Mouse (Mus musculus): ENCODE measurements at regions not wholly inside any gene's neighbourhood (a gene's known extent, or its start where the extent isn't known, plus 50 kb on each side); places are given as distances from the start of the nearest gene placed in this dataset.
A peak's percentile ranks its signal among the peaks of the same experiment; 100 is the strongest.

DNA sequence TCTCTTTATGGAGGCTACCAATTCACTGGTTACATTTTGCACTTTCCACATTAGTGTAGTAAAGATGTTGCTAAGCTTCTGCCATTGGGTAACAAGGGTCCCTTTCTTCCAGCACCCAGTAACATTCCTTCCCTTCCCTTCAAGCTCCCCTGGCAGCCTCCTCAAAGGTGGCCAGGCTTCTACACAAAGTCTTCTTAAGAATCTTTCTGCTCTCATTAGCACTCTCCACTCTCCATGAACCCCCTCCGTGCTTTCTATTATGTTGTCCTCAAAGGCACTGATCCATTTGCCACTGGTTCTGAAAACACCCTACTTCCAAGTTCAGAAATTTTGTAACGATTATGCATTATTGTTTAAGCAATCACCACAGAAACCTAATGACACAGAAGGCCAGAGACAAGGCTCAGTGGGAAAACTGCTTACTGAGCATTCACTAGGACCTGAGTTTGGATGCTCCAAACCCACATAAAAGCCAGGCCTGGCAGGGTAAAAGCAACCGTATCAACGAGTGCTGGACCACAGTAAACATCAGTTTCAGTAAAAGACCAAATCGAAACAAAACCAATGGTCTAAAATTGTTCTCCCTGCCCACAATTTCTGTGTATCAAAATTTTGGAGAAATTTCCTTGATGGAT, 522.6 kb downstream of the Gja1 start:
- DNase-seq: no peak

DNA sequence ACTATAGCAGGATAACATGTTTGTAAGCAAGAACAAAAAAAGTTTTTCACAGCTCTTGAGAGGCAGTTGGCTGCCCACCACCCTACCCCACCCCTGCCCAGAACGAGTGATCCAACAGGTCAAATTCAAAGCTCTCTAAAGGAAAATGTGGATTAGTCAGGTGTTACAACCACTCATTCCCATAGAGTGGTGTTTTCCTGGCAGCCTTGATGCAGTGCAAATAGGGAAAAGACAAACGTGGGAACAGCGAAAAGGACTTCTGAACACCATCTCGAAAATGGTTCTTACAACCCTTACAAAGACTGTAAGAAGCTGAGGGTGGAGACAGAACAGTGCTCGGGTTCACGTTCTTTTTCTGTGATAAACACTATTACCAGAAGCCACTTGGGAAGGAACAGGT, 523.8 kb downstream of the Gja1 start:
- no peak for DNase-seq

DNA sequence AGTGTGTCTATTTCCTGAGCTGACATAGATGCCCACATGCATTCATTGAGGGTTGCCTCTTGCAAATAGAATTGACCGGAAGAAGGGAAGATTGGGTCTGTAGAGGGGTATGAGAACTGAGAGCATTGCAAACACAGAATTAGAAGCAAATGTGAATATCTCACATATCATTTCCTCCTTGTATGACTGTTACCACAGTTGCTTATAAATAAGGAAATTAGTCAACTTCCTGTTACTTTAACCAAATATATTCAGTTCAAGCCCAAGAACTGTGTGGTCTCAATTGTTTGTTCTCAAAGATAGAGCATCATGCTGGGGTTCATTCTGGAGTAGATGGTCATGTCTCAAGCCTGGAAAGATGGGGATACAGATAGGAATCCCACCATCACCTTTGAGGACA, 535.6 kb downstream of the Gja1 start:
- DNase-seq: no peak

DNA sequence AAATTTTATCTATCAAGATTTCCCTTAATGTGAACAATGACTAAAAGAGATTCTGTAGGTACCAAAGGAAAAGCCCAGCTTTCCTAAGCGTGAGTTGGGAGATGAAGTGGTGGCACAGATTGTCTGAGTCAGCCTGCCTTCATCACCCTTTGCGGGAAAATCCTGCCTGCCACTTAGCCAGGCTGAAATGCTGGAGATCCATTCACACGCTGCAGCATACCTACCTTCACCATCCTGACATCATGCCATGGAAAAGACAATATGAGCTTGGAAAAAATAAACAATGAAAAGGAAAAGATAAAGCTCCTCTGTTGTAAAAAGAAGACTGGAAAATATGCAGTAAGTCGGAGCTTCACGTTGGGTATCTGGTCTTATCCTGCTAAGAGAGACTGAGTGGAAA, 537.0 kb downstream of the Gja1 start:
- no peak for DNase-seq

DNA sequence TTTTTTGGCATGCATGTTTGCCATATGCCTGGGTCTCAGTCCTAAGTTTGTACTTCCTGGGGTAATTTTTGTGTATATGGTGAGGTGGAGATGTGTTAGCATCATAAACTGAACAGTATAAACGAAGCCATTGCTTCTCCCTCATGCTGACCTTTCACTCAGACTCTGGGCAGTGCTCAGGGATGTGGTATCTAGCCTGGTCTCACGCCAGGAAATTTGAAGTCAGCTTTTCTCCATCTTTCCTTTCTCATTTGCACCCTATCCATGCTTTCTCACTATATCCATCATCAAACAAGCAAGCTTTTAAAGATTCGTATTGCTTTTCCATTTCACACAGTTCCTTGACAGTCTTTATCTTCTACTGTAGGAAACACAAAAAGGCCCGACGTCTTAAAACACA, 541.3 kb downstream of the Gja1 start:
- no peak for DNase-seq

DNA sequence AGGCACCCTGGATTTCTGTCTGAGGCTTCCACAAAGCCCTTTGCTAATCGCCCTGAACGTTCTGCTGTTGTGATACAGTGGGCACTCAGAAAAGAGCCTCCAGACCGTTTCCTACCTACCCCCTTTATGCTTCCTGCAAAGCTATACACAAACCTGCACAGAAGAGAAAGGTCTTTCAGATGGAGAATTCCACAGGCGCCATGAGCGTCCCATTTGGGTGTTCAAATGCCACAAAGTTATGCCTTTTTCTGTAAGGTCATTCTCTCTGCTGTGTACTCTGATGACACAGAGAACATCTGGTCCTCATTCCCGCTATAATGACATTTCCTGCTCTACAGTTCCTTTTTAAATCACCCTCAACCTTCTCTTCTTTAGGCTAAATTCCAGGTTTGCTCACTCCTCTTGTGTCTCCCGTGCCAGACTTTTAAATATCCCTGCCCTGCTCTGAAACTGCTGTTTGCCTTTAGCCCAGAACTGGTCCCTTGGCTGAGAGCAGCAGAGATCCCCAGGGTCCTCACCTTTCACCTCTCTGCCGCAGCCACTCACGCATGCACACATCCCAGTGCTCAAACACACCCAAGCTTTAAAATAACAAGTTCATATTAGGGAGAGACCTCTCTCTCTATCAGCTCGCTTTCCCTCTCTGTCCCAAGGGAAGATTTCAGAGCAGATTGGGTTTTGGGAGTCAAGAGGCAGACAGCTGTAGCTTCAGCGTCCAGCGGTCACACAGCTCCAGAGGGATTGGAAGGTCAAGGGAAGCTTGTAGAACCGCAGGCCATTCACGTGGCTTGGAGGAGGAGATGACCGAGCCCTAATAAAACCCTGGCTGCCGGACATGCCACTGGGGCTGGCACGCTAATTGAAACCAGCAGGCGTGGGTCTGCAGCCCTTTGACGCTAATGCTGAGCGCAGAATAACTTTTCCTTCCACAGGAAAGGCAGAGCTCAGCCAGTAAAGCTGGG, 543.9 kb downstream of the Gja1 start:
- DNase-seq: no peak

DNA sequence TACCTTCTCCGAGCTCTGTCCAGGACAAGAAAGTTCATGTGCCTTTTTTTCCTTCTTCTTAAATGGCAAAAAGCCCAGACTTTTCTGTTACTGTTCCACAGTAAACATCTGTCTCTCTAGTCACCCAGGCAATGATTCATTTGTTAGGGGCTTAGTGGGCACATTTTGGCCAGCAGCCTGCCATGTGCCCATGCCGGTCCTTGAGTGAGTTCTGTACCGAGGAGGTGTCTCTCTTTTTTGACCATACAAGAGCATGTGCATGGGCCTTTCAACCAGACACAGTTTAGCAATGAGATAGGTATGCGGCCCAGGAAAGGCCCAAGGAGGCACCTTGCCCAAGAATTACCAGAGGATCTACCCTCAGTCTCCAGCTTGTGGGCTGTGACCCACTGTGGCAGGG, 551.0 kb upstream of the Hsf2 start:
- DNase-seq: no peak

DNA sequence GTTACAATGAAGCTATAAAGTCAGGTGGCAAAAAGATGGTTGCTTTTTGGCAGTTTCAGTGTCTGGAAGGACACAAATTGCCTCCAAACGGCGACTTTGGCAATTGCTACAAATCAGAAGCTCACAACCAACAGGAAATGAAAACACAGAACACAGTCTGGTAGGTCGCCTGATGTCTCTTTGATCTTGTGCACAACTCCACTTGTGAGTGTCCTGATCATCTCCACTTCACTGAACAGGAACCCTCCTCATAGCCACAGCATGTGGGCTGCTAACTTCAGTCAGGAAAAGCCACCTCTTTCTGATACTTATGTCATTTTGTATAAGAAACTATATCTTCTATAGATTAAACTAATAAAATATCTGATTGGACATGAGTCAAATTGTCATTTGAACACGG, 544.2 kb upstream of the Hsf2 start:
- DNase-seq: no peak

DNA sequence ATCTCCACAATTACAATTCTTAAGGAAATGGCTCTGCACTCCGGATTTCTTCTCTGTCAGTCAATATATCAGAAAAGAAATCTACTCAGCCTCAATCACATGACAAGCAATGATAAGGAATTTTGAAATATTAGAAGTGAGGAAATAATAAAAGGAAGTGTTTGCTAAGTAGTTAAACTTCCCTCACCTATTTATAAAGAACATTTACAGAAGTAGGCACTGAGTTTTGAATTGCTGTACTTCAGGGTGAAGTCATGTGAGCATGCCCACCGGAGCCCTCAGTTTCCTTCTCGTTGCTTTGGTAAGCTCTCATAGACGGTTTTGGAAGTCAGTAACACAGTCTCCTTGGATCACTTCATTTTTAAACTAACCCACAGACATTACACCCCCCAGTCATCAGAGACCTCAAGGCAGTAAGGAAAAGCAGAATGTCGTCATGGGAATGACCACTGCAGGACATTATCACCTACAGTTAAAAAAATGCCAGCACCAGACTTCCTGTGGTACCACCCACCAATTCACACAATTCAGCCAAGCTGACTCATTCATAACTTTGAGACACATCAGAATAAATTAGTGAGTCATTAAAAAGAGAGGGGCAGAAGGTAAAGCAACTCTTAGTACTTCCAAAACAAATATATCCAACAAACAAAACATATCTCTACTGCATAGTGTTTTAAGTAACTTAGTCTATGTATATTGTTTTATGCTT, 541.6 kb upstream of the Hsf2 start:
- DNase-seq: no peak

DNA sequence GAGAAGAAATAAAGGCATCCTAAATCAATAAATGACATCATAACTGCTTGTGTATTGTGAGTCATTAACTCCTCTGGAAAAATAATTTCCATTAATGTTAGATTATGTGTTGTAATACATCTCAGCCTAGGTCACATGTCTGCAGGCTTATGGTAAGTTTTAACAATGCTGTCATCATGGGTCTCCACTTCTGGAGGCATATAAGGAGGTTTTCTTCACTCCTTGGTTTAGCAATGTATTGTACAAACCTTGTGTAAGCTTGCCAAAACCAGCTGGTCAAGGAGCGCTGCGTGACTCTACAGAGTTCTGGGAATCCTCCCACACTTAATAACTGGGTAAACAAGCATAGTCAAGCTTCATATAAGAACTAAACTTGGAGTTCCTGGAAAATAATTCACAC, 529.5 kb upstream of the Hsf2 start:
- no peak for DNase-seq

DNA sequence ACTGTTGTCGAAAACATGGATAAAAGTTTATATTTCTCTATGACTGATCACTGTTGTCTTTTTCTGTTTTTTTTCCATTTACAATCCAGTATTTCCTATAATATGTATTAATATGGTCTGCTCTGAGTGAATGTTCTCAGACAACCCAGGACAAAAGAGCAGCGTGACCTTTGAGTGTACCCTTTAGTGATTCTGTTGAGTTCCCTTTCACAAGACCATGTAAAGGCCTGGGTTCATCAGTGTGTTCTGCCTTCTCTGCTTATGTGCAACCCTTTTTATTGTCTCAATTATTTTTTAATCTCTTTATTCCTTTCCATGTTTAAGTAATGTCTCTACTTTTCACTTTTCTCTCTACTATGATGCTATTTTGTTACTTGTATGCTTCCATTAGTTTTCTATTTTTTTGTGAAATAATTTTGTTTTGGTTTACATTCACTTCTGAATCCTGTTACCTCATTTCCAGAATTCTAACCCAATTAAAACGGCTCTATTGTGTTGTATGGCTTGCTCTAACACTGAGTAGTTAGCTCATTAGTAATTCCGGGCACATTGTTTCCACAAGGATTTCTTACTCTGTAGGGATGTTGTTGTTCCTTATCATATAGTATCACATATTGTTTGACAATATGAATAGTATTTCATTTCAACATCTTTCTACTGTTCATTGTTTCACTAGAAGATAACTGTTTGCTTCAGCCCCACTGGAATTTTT, 523.9 kb upstream of the Hsf2 start:
- DNase-seq: no peak

DNA sequence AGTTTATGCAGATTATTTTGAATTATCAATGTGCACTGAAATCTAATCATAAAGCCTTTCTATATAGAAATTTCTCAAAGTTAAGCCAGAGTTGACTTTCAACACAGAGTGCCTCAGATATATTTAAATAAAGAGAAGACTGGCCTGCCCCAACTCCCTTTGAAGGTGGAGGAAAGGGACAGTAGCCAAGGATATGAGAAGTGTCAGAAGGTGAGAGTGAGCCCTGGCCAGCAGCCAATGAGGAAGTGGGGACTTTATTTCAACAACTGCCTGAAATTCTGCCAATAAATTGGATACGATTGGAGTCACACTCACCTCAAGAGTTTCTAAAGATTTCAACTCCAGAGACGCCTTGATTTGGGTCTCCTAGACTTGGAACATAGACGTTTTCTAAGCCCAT, 523.0 kb upstream of the Hsf2 start:
- no peak for DNase-seq

DNA sequence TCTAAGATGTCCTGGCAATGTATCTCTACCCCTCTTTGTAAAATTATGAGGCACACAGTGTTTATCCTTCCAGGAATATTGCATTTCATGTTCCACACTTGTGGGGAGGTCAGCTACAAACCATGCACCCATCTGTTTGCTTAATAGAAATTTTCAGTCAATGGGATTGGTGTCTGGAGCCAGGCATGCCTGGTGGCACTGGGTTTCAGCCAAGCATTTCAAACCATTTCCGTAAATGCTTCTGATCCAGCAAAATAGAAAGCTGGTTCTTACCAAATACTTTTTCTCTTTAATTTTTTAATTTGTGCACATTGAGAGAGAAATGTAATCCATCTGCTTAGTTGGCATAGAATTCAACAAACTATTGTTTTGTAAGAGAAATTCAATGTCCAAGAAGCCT, 517.3 kb upstream of the Hsf2 start:
- no peak for DNase-seq

DNA sequence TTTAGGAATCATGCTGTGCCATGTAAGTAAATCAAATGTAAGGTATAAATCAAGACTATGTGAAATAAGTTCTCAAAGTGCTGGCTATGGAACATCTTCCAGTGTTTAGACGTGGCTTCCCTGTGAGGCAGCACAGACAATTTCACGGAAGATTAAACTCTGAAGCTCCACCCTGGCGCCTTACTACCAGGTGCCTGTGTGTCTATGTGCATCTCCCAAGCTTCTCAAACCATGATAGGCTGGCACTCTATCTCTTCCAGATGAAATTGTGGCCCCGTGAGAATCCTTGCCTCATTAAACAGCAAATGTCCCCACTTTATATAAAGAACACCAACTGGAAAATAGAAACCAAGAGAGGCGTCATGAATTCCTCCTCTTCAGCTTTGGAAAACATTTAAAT, 511.4 kb upstream of the Hsf2 start:
- no peak for DNase-seq

DNA sequence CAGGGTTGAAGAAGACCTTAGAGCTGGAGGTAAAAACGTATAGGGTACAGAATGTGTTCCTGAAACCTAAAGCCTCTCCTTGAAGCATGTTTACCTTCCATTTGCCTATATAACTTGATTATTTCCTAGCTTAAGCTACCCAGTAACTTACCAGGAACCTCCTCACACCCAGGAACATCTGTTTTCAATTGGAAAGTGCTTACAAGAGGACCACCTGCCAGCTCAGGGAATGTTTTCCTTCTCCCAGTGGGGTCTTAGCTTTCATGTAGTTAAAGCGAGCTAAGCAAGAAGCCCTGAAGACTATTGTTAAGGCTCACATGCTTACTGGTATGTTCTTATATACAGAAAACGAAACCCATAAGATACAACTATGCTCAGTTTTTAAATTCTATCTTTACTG, 506.6 kb upstream of the Hsf2 start:
- DNase-seq: no peak

DNA sequence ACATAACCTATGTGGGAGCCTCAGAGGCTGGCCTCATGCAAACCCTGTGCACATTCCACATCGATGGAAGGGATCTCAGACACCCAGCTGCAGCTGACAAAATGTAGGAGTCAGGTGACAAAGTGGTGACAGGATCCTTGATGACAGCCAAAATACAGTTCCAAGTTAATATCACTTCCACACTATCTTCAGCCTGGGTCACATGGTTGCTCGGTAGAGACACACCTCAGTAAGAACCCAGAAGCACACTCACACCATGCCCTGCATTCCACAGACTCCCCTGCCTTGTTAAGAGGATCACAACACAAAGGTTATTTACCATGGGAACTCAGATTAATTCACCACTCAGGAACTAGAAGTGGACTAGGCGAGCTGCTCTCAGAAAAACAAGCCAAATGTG, 505.4 kb upstream of the Hsf2 start:
- DNase-seq: no peak

DNA sequence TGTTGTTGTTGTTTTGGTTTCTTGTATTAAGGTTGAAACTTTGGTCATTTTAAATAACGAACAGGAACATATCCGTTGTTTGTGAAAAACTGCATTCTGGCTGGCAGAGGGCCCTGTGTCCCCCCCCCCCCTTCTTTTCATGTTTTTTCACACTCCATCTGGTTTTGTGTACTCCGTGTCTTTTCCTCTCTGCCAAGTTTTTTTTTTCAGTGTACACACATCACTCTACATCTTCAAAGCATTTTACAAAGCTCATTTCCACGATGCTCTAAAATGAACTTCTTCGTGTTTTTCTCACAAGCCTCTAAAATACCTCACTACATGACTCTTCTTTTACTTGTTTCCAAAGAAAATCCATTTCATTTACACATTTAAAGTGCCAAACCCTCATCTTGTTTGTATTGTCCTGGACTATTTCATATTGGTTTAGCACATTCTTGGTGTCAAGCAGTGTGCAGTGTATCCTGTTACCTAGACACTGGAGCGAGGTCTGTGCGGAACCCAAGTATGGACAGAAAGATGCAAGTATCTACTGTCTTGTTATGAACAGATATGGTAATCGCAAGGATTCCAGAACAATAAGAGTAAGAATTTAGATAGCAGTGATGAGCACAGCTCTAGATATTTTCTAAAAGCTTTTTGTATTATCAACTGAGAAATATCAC, 503.5 kb upstream of the Hsf2 start:
- DNase-seq: no peak

DNA sequence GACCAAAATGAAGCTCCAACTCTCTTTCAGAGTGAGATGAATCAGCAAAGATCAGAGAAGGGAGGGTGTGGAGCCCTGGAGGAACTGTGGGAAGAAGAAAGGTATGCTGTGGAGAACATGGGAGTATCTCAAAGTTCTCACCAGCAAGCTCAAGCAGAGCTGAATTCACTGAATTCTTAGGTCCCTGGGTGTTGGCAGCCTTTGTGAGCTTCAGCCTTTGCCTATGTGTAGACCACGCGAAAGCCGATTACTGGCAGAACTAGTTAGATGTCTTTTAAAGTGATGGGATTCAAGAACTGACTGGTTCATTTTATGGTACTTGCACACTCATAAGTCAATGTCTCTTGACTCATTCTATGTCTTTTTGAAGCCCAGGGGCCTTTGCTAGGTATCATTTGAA, 491.2 kb upstream of the Hsf2 start:
- no peak for DNase-seq

DNA sequence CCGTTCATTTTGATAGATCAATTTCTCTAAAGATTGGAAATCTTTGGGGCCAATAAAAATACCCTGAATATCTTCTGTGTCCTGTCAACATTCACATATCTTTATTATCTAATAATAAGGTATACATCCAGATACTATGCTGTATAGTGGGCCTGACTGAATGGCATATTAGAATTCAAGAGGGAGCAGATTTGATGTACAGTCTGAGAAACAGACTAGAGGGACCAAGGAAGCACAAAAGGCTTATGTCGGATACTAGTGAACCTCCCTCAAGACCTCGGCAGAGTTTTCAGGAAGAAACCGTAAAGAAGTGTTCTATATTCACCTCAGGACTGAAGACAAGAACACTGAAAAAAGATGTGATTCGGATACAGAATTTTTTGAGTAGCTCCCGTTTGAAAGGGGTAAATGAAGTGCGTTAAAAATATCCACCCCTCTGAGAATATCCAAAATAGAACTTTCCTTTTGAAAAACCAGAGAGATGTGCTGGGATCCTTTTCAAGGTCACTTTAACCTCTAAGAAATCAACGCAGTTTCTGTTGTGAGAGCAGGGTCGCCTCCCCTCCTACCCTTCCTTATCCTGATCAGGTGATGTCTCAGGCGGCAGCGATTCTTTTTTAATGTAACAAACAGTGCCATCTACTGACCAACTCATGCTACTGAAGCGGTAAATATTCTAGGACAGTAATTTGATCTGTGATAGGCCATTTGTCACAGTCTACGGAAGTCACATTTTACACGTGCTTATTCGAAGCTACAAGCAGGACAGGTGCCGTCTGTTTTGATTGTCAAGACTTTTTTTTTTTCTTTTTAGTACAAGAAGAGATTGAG, 485.1 kb upstream of the Hsf2 start:
- DNase-seq: peak; percentile 12

DNA sequence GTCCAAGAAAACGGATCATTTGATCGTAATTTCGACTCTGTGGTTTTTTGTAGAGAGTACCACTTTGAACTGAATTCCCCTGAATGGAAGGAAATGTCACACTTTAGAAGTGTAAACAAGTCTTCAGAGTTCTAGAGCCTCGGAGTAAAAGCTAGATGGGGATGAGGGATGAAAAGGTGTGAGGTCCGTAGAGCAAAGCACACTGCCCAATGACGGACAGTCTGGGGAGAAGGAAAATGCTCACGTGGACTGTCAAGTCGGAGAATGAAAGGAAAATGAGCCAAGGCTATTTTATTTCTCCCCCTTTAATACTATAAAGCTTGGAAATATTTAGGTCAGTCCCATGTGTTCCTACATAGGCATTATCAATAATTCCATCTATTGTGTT, 484.5 kb upstream of the Hsf2 start:
- no peak for DNase-seq

DNA sequence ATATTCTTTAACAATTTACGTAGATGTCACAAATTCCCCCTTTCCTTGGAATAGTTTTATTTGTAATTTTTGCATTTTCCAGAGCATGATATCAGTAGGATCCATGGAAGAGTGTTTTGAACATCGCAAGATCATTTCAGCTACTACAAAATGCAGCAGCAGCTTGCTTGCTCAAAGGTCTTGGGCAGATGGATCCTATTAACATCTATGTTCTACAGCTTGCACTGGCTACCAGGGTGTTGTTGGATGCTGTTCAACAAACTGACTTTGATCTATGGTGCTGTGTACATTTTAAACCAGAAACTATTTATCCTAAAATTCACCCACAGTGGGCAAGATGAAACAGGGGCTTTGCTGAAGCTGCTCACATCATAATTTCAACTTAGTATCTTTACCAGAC, 448.5 kb upstream of the Hsf2 start:
- no peak for DNase-seq

DNA sequence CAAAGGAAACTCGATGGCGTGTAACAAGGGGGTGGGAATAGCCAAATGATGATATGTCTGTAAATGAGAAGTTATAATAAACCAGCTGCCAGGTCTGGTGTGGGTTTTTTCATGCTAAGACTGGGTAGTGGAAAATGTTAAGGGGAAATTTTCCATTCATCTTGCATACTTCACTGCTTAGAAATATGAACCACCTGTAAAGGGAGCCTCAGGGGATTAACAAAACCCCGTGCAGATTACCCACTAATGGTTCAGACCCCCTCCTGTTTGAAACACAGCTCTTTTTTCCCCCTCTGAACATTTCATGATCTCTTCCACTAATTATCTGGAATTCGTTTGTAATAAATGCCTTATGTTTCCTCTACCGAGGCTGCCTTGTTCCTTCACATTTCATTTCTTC, 446.0 kb upstream of the Hsf2 start:
- no peak for DNase-seq
